Mouse (Mus musculus) fat pad, adult 2 months (tissue): ENCODE measurements at regions not wholly inside any gene's neighbourhood (a gene's known extent, or its start where the extent isn't known, plus 50 kb on each side); places are given as distances from the start of the nearest gene placed in this dataset.

Source experiments
- DNase-seq: peaks from one replicate; pipeline ENCODE4 v3.0.0-alpha.2; 2011; ENCODE audit warnings: low read depth, low spot score; ENCODE audit errors: extremely low read depth

DNA sequence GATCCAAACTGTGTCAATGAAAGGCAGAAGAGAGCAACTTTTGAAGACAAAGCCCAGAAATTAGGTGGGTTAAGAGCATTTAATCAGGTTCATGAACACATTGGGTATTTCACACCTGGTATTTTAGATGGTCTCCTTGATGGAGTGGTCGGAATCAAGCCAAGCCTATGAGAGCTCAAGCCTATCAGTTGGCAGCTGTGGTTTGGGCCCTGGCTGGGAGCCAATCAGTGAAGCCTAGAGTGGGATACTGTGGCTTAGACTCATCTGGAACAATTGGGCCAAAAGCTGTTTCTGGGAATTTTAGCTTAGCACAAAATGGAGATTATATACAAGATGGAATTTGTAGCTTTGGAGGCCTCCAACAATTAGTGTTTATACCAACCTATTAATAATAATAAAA lies 86.8 kb upstream of the Igfbp7 start:
- no peak for DNase-seq

DNA sequence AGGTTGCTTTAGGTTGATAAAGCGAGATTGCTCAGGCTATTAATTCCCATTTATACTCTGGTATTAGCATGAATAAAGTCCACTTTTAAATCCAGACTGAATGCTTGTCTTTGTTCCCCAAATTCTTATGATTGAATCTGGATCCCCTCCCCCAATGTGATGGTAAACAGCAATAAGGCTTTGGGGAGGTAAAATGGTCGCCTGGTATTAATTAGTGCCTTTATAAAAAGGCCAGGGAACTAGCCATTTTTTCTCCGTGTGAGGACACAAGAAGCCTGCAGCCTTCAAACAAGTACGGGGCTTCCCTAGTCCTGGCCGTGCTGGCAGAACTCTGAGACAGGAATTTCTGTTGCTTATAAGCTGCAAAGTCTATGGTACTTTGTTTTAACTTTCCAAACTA lies 81.1 kb upstream of the Igfbp7 start:
- DNase-seq: no peak

DNA sequence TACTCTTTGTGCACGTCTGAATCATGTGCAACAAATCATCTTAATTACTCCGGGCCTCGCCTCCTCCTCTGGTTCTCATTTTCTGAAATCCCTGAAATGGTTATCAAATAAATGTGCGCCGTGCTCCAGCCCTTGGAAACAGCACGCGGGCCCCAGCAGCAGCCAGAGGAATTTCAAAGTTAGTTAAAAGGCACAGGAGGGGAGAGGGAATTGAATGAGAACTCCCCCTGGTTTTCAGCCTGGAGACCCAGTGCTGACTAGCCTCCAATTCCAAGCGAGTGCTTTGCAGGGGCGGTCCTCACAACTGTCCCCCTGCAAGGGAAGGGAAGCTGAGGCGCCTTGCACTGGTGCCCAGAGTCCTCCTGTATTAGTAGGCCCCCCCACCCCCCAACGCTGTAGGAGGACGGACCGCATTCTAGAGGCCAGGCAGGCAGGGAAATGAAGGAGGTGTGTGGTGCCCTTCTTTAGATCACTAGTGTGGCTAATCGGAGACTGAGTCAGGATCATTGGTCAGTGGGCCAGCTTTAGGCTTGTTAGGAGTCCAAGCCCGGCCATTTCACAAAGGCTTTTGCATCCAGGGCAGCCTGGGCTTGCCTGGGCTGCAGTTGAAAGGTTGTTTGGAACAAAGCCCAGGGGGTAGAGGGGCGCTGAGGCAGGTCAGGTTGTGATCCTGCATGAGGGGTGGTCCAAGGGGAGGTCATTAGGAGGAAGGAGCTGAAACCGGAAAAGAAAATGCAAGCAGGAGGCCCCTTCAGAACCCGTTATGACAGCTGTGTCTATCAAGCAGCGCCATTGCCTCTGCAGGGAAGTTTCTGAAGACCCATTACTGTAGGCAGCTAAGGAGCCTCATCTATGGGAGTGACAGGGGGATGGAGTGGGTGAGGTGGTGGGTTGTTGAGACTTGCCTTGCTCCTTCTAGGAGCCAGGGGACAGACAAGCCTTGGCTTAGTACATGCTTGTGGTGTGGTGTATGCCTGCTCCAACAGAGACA lies 80.3 kb upstream of the Igfbp7 start:
- DNase-seq: no peak

DNA sequence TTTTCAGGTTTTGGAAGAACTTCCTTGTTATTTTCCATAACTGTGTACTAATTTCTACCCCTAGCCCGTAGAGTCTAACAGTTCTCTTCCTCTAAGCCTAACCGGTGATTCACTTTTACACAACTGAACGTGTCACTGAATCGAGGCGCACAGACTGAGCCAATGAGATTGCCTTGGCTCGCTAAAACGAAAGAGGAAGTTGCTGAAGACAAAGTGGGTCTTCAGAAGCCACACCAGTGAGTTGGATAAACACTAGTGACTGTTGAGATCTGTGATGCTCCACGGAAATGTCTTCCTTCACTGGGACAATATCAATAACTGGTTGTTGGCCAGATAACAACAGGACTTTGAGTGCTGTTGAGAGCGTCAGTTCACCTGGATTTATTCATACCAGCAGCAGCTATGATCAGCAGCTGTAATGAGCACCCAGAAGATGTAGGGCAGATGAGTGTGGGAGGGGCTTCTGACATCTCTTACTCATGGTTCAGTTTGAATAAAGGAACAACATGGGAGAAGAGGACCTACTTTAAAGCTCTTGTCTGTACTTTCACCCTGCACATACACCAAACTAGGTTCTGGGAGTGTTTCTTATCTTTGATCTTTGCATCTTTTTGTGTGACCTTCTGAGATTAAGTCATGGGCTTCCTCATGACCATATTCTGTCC lies 75.3 kb upstream of the Igfbp7 start:
- no peak for DNase-seq

DNA sequence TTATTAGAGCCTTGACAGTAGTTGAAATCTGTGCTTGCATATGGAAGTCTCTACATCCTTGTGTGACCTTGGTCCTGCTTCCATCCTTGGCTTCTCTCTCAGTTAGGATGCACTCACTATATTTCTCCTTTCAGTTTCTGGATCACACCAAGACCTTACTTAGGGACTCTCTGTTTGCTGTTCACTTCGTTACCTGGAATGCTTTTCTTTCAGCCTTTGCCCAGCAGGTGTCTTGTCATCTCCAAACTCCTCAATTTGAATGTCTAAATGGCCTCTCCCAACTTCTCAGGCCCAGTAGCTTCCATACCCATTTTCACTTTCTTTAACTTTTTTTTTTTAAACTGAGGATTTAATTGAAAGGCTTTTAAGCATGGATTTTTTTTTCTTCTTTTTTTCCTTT lies 74.0 kb upstream of the Igfbp7 start:
- no peak for DNase-seq

DNA sequence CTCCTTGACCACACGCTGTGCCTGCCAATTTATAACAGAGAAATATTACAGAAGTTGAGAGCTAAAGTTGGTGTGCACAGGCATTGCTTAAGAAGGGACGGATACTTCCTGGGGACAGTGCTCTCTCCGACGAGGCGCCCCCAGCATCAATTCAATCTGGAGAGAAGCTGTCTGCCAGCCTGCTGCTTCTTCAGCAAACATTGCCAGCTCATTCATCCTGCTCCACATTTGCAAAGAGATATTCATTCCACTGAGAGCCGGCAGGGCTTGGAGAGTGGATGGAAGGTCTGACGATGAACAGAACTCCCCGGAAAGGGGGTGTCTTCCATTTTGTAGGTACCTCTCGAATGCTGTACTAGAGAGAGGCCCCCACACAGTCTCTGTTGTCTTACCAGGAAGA lies 70.0 kb upstream of the Igfbp7 start:
- no peak for DNase-seq

DNA sequence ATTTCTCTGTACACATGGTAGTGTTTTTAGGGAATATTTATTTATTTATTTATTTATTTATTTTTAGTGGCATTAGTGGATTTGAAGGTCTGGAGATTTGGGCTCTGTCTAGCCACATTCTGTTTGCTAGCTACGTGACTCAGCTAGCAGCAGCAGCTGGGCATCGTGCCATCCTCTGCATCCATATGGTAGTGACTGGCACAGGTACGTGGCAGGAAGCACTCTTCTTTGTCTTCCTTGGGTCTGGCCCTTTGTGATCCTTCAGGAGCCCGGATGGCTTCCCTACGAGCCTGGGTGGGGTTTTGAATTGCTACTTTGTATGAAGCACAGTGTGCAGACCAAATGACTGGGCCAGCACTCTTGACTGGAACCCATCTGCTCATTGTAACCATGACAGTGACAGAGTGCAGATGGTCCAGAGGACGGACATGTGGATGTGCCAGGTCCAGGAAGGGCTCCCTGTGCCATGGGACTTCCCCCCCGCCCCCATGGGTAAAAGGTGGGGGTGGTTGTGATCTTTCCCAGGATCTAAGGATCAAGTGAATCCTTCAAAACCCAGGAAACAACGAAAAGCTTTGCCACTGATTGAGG lies 66.2 kb upstream of the Igfbp7 start:
- DNase-seq: no peak

DNA sequence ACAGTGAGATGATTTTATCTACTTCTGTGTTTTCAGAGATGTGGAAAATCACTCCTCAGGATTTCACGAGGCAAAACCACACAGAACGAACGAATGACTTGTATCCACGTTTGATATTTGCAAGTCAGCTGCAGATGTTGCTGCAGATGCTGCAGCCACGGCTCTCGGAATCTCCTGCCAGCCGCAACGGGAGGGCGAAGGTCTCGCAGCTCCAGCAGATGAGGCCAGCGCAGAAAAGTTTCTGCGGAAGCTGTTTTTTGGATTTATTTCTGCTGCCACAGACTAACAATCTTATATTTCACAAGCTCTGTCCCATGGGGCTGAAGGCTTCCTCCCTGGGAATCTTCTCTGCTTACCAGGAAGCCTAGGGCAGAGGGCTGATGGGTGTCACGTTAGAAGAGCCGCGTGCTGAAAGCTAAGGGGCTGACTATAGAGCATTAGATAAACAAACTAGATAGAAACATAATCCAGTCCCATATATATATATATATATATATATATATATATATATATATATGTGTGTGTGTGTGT lies 61.5 kb upstream of the Igfbp7 start:
- no peak for DNase-seq

DNA sequence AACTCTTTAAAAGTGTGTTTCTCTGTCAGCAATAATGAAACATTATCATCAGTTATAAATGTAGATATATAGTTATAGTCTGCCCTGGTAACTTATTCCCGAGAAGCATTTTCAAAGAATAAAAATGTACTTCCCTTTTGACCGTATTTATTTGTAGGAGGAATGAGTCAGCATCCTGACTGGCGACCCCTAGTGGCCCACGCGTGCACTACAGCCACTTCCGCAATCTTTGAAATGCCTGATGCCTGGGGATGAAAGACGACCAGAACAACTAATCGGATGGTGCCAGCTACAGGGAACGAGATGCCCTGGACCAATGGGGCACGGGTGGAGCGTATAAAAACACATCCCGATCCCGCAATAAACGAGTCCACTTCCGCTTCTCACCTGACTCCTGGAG lies 60.6 kb upstream of the Igfbp7 start:
- DNase-seq: no peak

DNA sequence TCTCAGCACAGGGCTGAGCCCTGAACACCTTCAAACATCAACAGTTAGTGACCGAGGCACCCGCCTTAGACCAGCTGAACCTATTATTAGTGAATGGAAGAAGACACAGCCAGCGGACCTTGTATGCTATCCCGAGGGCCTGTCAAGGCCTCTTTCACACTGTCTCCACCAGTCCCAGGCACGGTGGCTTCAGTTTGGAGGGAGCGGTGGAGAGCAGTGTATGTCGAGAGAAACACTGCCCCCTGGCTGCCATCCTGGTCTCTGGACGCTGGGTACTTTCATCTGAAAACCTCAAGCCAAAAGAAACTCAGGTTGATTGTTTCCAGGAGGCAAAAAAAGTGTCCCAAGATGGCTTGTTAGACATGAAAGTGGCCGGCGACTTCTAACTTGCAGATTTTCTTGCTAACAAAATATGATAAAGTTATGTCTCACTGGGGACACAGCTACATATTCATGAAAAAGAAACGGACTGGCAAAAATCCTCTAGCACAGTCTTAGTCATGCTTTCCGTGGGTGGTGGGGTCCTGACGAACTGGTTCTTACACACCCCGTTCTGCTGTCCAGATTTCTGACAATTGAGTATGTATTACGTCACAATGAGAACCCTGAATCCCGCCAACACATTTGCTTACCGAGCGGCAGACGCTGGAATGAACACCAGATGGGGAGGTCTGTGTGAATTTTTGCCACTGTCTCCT lies 57.2 kb upstream of the Igfbp7 start:
- no peak for DNase-seq

DNA sequence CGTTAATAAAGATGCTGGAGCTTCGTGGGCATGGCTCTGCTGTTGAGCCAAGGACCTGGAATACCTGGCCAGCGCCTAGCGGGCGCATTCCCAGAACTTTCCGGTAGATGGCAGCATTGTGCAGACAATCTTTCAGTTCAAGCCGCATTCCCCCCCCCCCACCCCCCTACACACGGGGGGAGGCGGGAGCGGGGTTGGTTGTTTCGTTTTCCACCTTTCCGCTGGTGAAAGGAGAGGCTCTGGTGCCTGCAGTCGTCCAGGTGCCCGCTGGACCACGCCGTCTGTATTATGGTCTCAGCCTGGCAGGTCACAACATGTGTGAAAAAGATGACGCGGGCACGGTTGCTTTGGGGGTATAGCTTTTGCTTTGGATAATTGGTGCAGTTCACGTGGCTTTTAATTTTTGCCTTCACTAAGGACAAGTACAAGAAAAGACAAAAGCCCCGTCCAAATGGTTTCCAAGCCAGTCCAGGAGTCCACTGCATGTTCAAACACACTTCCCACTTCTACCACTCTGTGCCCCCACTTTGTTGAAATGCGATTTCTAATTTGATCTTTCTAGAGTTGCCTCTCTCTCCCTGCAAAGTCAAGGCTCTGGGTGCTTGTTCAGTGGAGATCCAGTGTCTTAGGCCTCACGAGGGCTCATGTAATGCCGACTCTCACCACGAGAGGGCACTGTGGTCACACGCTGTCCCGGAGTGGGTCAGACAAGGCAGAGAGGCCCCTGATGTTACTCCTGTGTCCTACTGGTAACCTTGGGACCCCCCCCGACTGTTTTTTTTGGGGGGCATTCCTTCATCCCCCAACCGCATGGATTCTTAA lies 52.3 kb upstream of the Igfbp7 start:
- DNase-seq: no peak
